Mouse (Mus musculus) brain, embryonic 18.5 days (tissue): ENCODE data around the gene Ift57.

ENCODE experiments used
- DNase-seq: peaks from one replicate; pipeline ENCODE4 v3.0.0-alpha.2; 2012; ENCODE audit warnings: low read depth, low spot score

Gene Ift57

GRCm38 (mm10) chr16:49790575-49791465 is 91.8 kb downstream of the Ift57 start:
- no peak for DNase-seq

DNA sequence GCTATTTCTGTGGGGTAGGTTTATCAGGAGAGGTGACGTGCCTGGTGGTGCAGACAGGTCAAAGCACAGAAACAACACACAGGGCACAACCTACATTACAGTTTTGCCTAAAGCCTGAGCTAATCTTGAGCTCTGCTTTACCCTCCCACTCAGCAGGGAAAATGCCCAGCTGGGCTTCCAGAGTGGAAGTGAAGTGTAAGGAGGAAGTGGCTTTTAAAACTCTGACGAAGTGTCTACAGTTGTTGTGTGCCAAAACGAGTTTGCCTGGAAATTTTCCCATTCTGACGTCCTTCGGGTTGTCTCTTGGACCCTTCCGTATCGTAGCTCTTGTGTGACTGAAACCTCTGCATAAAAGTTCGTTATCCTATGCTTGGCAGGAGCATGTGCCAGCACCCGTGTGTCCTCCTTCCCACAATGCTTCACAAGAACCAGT is 93.4 kb downstream of the Ift57 start:
- no peak for DNase-seq

DNA sequence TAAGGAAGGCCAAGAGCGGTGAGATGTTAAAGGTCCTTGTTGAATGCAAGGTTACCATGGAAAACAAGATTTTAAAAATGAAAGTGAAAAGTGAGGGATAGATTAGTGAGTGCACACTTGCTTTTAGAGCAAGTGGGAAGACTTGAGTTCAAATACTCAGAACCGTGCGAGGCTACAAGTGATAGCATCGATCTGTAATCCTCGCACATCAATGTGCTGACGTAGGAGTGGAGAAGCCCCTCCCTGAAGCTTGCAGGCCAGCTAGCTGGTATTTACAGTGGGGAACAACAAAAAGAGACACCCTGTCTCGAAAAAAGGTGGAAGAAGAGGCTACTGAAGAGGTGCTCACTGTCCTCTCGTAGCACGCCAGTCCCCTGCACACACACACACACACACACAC is 94.6 kb downstream of the Ift57 start:
- no peak for DNase-seq

DNA sequence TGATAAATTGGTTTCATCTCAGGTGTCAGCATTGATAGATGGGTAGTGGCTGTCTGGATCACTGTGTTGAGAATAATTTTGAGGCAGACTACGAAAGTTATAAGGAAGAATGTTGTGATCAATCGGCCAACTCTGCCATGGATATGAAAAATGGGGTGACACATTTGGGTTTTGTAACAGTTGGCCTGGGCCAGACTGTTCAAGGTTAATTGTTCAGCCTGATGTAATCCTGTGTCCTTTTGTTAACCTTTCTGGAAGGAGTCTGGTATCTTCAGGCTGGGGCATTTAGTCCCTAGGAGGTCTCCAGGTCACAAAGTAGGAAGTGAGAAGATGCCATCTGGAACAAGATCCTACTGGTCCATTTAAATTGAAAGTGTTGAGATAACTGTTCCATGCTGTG is 97.2 kb downstream of the Ift57 start:
- DNase-seq, result no peak

DNA sequence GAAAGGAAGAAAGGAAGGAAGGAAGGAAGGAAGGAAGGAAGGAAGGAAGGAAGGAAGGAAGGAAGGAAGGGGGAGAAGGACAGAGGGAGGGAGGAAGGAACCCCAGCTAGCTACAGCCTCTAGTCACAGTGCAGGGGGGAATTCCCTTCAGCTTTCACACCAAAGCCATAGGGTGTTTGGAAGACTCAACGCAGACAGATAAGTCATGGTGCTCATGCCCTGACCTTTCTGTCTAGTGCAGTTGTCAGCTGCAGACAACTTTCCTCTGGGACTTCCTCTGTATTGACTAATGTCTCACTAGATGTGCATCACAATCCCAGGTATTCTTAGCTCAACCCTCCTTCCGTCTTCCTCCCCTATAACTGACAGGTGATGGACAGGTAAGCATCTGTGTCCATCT is 97.9 kb downstream of the Ift57 start:
- no peak for DNase-seq

DNA sequence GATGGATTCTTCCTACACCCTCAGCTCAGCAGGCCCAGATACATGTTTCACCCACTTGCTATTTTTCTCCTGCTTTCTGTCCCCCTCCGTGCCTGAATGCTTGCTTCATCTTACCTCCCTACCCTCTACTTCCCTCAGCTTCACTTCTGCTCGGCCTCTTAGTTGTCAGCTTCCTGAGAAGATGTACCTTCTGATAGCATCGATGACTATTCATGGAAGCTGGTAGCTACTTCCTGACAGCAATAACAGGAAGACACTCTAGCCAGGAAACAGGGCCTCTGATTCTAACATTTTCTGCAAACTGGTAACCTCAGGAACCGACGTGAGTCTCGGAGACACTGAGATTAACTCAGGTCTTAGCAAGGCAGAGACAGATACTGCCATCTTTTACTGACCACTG is 99.8 kb downstream of the Ift57 start:
- no peak for DNase-seq

- no peak for DNase-seq
Measured at GRCm38 (mm10) chr16:49799597-49800561, 100.8 kb downstream of the Ift57 start, which contains the start of gene Cd47. Cd47 (plus strand) TSS chr16:49800533.

- DNase-seq, result no peak
Measured at GRCm38 (mm10) chr16:49800996-49801395, 102.0 kb downstream of the Ift57 start.

GRCm38 (mm10) chr16:49801399-49801798 is 102.4 kb downstream of the Ift57 start:
- DNase-seq, result no peak

GRCm38 (mm10) chr16:49802993-49803392 is 104.0 kb downstream of the Ift57 start:
- DNase-seq, result no peak

DNA sequence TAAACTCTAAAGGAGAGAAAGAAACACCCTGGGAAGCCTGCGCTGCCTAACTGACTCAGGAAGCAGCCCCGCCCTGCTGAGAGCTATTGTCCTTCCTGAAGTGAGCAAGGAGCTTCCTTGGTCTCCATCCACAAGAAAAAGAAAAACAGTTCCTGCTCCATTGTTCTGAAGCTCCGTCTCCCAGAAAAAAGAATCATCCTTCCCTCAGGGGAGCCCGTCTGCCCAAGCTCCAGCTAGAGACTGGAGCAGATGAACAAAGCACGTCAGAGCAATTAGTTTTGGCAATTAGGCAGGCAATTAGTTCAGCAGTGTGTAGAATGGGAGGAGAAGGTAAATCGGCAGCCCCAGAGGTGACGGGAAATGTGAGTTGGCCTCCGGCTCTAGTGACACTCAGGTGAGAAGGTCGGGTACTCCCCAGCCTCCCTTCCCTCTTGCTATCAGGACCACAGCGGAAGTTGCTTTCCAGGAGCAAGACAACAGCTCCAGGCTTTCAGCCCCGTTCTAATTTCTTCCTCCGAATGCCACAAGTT is 105.0 kb downstream of the Ift57 start:
- no peak for DNase-seq

GRCm38 (mm10) chr16:49806920-49807319 is 107.9 kb downstream of the Ift57 start:
- DNase-seq, result no peak

DNA sequence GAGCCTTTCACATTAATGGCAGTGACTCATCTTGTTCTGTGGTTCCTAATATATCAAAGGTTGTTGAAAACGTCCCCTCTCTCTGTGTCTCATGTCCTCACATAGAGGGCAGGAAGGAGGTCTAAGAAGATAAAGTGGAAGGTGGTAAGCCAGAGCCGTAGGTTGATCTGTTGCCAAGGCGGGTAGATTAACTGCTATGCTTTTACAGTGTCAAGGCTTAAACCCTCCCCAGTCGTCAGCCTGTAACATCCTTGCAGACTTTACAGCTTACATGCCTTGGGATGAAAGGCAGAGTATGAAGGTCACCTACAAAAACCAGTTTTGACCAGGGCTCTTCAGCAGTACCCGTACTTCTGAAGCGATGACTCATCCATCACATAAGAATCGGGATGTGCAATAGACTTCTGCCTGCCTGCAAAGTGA is 108.4 kb downstream of the Ift57 start:
- no peak for DNase-seq

- no peak for DNase-seq
Measured at GRCm38 (mm10) chr16:49807862-49808430, 108.9 kb downstream of the Ift57 start.

DNA sequence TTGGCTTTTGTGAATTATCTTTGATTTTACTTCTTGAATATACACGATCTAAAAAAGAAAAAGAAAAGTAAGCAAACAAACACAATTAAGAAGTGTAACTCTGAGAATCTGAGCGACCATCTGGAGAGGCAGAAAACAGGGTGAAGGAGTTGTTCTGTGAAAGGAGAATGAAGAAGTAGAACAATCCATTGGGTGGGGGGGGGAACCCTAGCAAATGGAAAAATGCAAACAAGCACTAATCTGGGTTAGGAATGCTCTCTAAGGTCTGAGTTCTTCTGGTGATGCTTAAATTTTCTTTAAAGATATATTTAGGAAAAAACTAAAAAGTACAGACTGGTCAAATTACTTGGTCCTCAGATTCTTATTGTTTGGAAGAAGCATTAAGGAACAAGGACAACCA is 112.9 kb downstream of the Ift57 start:
- no peak for DNase-seq

GRCm38 (mm10) chr16:49812821-49813616 is 114.0 kb downstream of the Ift57 start:
- DNase-seq, result no peak

DNA sequence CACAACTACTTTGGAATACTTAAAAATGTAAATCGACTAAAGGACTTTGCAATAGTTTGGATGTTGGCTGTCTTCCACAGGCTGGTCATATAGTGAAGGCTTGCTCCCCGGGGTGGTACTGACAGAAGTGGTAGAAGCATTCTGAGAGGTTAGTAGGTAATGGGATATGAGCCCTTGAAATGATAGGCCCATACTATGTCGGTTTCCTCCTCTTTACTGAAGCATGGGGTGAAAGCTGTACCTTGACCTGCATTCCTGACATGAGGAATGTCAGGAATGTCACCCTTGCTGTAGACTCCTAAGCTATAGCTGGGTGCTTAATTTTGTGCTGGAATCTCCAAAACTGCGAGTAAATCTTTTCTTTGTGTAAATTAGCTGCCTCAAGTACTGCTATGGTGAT is 115.4 kb downstream of the Ift57 start:
- no peak for DNase-seq
